Mouse (Mus musculus) stomach, embryonic 15.5 days (tissue): ENCODE results near the gene Slc13a2. TPM values are rescaled to one million over a fixed set of nuclear protein-coding genes. Genes with fewer than 3 reads are reported as not detected.
A peak's percentile ranks its signal among the peaks of the same experiment; 100 is the strongest.

Experiments used
- ATAC-seq: fragments of 200-750 bp; cut with Nextera tagmentation; 2 replicates; pipeline ENCODE4 v1.8.0; 2017; ENCODE audit warnings: low read depth, moderate number of reproducible peaks, moderate TSS enrichment; ENCODE audit not compliant: insufficient read depth, low FRiP score
- H3K27ac ChIP-seq: fragments of 300-500 bp; sonication (generic); 2 replicates; pipeline ENCODE4 v1.5.1; 2015; ENCODE audit warnings: mild to moderate bottlenecking, inconsistent platforms
- H3K27me3 ChIP-seq: fragments of 300-500 bp; sonication (generic); replicated peaks from 2 replicates; pipeline ENCODE4 v1.6.1; 2015; ENCODE audit warnings: inconsistent platforms
- H3K36me3 ChIP-seq: fragments of 300-500 bp; sonication (generic); 2 replicates; pipeline ENCODE4 v1.6.1; 2015; ENCODE audit warnings: inconsistent platforms
- H3K4me1 ChIP-seq: fragments of 300-500 bp; sonication (generic); 2 replicates; pipeline ENCODE4 v1.6.1; 2015; ENCODE audit warnings: inconsistent platforms
- H3K4me2 ChIP-seq: fragments of 300-500 bp; sonication (generic); 2 replicates; pipeline ENCODE4 v1.6.1; 2015; ENCODE audit warnings: mild to moderate bottlenecking, inconsistent platforms
- H3K4me3 ChIP-seq: fragments of 300-500 bp; sonication (generic); replicated peaks from 2 replicates; pipeline ENCODE4 v1.5.1; 2015; ENCODE audit warnings: inconsistent platforms
- H3K9ac ChIP-seq: fragments of 300-500 bp; sonication (generic); 2 replicates; pipeline ENCODE4 v1.6.1; 2015; ENCODE audit warnings: inconsistent platforms
- H3K9me3 ChIP-seq: fragments of 300-500 bp; sonication (generic); 2 replicates; pipeline ENCODE4 v1.6.1; 2016; ENCODE audit warnings: inconsistent platforms
- WGBS: fragments of 180-500 bp; shearing (Covaris S2); methylation state at CpG from one replicate; pipeline ENCODE4 v1.1.7; 2015; 5-methylcytosine and 5-hydroxymethylcytosine counted together
- polyA plus RNA-seq: library from polyadenylated mRNA; unstranded; fragments of >200 nt; fragmentation: Nextera tagmentation; extraction: Ambion mirVana; gene quantifications from 2 replicates; pipeline ENCODE4 v1.2.1, GENCODE M21; 2015

Slc13a2 gene
- polyA plus RNA-seq, 1 experiment from 2014 or later = 0.51 TPM

GRCm38 (mm10) chr11:78360789-78361131 is 61.3 kb downstream of the Slc13a2 start:
- Histone ChIP-seq H3K4me3 (no peak overlapping the region), H3K9me3 (no peaks in the 10 kb centered on the region), H3K4me2 (peak overlapping the region; percentile 54; the same call in 1 of the 2 replicates), H3K9ac (no peak overlapping the region), H3K27ac (no peak overlapping the region), H3K36me3 (no peaks in the 10 kb centered on the region), H3K4me1 (no peaks in the 10 kb centered on the region), H3K27me3 (no peaks in the 10 kb centered on the region)
- ATAC-seq = no peak
- WGBS = 60% methylated on average over 2 of the region's 2 CpGs

GRCm38 (mm10) chr11:78360125-78360788 is 61.8 kb downstream of the Slc13a2 start:
- H3K36me3 ChIP-seq = no peaks in the 10 kb centered on the region
- no peaks in the 10 kb centered on the region for H3K9me3 ChIP-seq
- no peaks in the 10 kb centered on the region for H3K27me3 ChIP-seq
- no peak overlapping the region for H3K9ac ChIP-seq
- H3K4me2 ChIP-seq = peak overlapping the region; percentile 54
- WGBS = 8% methylated on average over 13 of the region's 13 CpGs
- no peaks in the 10 kb centered on the region for H3K4me1 ChIP-seq
- ATAC-seq = peak; percentile 38; the same call in 1 of the 2 replicates
- peak overlapping the region; percentile 34 for H3K4me3 ChIP-seq
- no peak overlapping the region for H3K27ac ChIP-seq

GRCm38 (mm10) chr11:78358330-78359007 is 63.5 kb downstream of the Slc13a2 start:
- 15% methylated on average over 22 of the region's 22 CpGs for WGBS
- ATAC-seq = no peak

GRCm38 (mm10) chr11:78355471-78356238 is 66.4 kb downstream of the Slc13a2 start:
- Histone ChIP-seq H3K4me3 (no peak overlapping the region), H3K27ac (no peak overlapping the region), H3K4me1 (no peaks in the 10 kb centered on the region), H3K36me3 (no peaks in the 10 kb centered on the region), H3K4me2 (no peak overlapping the region), H3K9me3 (no peaks in the 10 kb centered on the region), H3K27me3 (no peaks in the 10 kb centered on the region), H3K9ac (no peak overlapping the region)
- no peak for ATAC-seq
- 35% methylated on average over 4 of the region's 4 CpGs for WGBS

More at GRCm38 (mm10) chr11:78358330-78359007, 63.5 kb downstream of the Slc13a2 start:
- H3K4me2 ChIP-seq = no peak overlapping the region
- no peak overlapping the region for H3K27ac ChIP-seq
- no peak overlapping the region for H3K4me3 ChIP-seq
- H3K4me1 ChIP-seq = no peaks in the 10 kb centered on the region
- no peaks in the 10 kb centered on the region for H3K9me3 ChIP-seq
- no peak overlapping the region for H3K9ac ChIP-seq
- no peaks in the 10 kb centered on the region for H3K27me3 ChIP-seq
- H3K36me3 ChIP-seq = no peaks in the 10 kb centered on the region

GRCm38 (mm10) chr11:78354905-78355304 is 67.1 kb downstream of the Slc13a2 start:
- Histone ChIP-seq H3K36me3 (no peaks in the 10 kb centered on the region), H3K4me2 (no peak overlapping the region), H3K27ac (no peak overlapping the region), H3K4me1 (peaks cover 1% of the 10 kb centered on the region; the same call in 1 of the 2 replicates), H3K9me3 (no peaks in the 10 kb centered on the region), H3K4me3 (no peak overlapping the region), H3K27me3 (no peaks in the 10 kb centered on the region), H3K9ac (no peak overlapping the region)
- ATAC-seq = no peak
- WGBS = 72% methylated on average over 6 of the region's 6 CpGs

GRCm38 (mm10) chr11:78353081-78353480 is 68.9 kb downstream of the Slc13a2 start:
- Histone ChIP-seq H3K36me3 (no peaks in the 10 kb centered on the region), H3K27ac (no peak overlapping the region), H3K27me3 (no peaks in the 10 kb centered on the region), H3K9me3 (no peaks in the 10 kb centered on the region), H3K4me2 (no peak overlapping the region), H3K9ac (no peak overlapping the region), H3K4me1 (peaks cover 11% of the 10 kb centered on the region), H3K4me3 (no peak overlapping the region)
- ATAC-seq = no peak
- WGBS = 73% methylated on average over 1 of the region's 1 CpGs

- Histone ChIP-seq H3K4me3 (no peak overlapping the region), H3K27ac (no peak overlapping the region), H3K9ac (no peak overlapping the region), H3K4me2 (0 out of 2 replicates have a peak overlapping the region, but pooled peaks have one; percentile 13), H3K36me3 (no peaks in the 10 kb centered on the region), H3K4me1 (peaks cover 33% of the 10 kb centered on the region), H3K9me3 (no peaks in the 10 kb centered on the region), H3K27me3 (no peaks in the 10 kb centered on the region)
- no peak for ATAC-seq
- 68% methylated on average over 4 of the region's 4 CpGs for WGBS
These were observed 72.3 kb downstream of the Slc13a2 start for GRCm38 (mm10) chr11:78349441-78350358.

- no peaks in the 10 kb centered on the region for H3K9me3 ChIP-seq
- H3K4me1 ChIP-seq = peaks cover 43% of the 10 kb centered on the region
- no peak overlapping the region for H3K4me3 ChIP-seq
- H3K36me3 ChIP-seq = no peaks in the 10 kb centered on the region
- no peak overlapping the region for H3K9ac ChIP-seq
- H3K27me3 ChIP-seq = no peaks in the 10 kb centered on the region
- H3K4me2 ChIP-seq = no peak overlapping the region
- WGBS = 41% methylated on average over 7 of the region's 7 CpGs
- H3K27ac ChIP-seq = no peak overlapping the region
- no peak for ATAC-seq
These were observed 73.5 kb downstream of the Slc13a2 start for GRCm38 (mm10) chr11:78348474-78348873.

- whole genome bisulfite sequencing = 75% methylated on average over 9 of the region's 9 CpGs
- no peak for ATAC-seq
- H3K9me3 ChIP-seq = no peaks in the 10 kb centered on the region
- no peaks in the 10 kb centered on the region for H3K27me3 ChIP-seq
- H3K27ac ChIP-seq = no peak overlapping the region
- H3K4me3 ChIP-seq = no peak overlapping the region
- H3K9ac ChIP-seq = no peak overlapping the region
- no peaks in the 10 kb centered on the region for H3K36me3 ChIP-seq
- no peak overlapping the region for H3K4me2 ChIP-seq
- peaks cover 45% of the 10 kb centered on the region for H3K4me1 ChIP-seq
These were observed 74.1 kb downstream of the Slc13a2 start for GRCm38 (mm10) chr11:78347908-78348307.
